Mouse (Mus musculus): ENCODE data around the gene Ttc39a. TPM values are rescaled to one million over a fixed set of nuclear protein-coding genes. Genes with fewer than 3 reads are reported as not detected.

Gene Ttc39a
- total RNA-seq, 2 experiments from 2014 or later: 1.2 to 1.9 TPM

DNA sequence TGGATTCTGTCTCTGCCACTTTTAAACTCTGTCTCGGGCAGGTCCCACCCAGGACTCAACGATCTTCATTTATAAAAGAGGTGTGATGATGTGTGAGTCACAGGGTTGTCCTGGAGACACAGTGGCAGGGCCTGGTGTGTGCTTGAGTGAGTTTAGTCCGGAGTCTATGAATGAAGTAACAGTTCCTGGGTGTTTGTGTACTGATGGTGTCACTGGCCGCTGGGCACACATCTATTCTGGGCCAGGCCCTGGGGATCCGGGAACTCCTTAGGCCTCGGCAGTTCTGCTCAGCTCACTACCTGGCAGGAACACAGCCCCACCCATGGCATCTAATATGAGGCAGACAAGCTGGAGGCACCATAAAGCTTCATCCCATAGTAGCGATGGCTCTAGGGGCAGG is 15.2 kb downstream of the Ttc39a start:
- DNase-seq: no peak

DNA sequence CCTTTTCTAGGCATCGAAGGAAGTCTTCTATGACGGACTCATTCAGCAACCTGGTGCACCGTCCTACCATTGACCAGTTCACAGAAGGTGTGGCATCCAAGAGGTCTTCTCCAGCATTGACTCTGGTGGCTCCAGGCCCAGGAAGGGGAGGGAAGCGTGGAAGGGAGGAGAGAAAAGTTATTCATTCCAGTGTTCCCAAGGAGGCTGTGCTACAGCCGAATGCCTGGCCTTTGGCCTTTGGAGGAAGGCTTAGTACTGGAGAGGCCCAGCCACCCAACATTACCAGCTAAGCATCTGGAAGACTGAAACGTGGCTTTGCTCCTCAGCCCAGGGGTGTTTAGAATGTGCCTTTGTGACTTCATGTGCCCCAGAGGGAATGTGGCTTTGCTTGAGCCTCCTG is 16.0 kb downstream of the Ttc39a start:
- DNase-seq: no peak

DNA sequence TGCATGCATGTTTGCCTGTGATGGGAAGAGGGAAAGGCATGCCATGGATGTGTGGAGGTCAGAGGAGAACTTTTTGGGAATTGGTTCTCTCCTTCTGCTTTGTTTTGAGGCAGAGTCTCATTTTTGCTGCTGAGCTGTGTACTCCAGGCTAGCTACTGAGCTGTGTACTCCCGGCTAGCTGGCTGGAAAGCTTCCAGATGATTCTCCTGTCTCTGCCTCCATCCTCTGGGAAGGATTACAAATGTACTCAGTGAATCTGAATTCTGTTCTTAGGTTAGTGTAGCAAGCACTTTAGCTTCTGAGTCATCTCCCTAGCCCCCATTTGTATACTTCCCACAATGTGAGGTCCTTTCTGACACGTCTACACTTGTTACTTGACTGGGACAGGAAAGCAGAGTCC is 17.0 kb downstream of the Ttc39a start:
- DNase-seq: no peak

DNA sequence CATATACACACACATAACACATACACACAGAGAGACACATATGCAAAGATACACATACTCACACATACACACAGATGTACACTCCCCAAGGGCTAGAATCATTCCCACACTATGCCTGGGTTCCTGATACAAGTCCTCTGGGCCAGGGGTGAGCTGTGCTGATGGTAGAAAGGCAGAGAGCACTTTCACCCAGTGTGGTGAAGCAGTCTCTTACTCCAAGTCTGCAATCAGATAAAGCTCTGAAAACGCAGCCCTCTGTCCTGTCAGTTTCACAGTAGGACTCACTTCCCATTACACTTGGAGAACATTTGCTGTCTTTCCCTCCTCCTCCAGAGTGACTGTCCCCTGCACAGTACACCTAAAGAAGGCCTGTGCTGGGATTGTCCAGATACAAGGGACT is 20.6 kb downstream of the Ttc39a start:
- DNase-seq: no peak

DNA sequence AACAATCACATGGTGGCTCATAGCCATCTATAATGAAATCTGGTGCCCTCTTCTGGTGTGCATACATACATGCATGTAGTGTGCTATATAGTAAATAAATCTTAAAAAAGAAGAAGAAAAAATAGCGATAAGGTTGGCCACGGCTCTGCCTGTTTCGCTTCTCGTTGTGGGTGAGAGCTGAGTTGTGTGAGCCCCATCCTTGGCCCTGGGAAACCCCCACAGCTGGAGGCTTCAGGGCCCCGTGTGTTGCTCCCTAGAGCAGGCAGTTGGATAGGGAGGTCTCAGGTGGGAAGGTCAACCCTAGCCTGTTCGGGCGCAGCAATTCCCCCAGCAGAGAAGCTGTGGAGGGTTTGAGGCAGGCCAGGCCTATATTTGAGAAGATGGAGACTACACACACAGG is 23.8 kb downstream of the Ttc39a start:
- DNase-seq: no peak

DNA sequence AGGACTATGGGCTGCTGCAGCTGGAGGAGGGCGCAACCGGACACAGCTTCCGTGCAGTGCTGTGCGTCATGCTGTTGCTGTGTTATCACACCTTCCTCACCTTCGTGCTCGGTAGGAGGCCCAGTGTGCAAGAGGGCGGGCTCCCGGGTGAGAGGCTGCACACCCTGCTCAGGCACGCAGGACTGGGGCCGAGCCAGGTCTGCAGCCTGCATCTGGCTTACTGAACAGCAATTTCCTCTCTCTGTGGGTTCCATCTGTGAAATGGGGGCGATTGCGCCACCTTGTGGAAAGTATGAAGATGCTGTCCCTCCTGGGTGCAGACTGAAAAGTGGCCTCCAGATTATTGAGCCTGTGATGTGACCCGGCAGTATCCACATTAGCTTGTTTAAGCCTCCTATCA is 24.4 kb downstream of the Ttc39a start:
- DNase-seq: no peak

DNA sequence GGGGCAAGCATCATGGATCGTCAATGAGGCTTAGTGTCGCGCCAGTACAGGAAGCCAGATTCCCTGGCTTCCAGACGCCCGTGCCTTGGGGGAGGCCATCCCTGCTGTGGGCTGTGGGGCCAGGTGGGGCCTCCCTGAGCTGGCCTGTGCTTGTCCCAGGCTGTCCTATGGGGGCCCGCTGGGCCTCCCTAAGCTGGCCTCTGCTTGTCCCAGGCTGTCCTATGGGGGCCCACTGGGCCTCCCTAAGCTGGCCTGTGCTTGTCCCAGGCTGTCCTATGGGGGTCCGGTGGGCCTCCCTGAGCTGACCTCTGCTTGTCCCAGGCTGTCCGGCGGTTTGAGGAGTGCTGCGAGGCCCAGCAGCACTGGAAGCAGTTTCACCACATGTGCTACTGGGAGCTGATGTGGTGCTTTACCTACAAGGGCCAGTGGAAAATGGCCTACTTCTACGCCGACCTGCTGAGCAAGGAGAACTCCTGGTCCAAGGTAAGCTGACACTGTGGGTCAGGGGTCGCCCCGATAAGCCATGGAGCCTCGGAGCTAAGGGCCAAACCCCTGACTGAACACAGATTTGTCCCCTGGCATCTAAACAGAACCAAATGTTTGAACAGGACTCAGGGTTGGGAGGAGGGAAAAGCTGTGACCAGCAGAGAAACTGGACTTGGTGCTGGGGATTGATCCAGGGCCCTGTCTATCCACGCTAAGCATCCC is 26.4 kb downstream of the Ttc39a start:
- no peak for DNase-seq

DNA sequence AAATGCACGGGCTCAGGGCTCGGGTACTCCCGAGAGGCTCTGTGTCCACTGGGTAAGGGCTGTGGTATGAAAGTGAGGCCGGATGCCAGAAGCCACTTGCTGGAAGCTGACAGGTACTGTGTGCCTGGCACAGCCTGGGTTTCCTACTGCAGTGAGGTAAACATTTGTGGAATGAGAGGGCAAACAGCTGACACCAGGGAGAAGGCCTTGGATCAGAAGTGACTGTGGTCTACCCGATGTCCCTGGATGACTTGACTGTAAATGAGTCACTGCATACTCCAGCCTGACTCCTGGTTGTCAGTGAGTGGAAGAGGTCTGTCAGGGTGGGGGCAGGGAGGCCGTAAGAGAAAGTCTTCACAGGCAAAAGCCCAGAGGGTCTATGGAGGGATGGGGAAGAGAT is 27.2 kb downstream of the Ttc39a start:
- no peak for DNase-seq

DNA sequence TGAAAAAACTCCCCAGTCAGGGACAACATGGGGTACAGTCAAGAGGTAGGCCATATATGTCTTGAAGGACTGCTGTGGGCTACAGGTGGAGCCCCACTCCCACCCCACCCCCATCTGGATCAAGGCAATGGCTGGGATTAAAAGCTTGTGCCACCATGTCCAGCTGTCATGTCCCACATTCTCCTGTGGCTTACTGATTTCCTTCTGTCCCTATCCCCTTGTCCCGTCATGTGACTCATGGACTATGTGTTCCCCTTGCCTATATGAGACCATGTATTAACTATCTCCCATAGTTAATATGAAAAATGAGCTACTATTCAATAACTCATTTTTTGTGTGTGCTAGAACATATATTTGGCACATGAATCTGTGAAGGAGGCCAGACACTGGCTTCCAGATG is 27.8 kb downstream of the Ttc39a start:
- DNase-seq: no peak

DNA sequence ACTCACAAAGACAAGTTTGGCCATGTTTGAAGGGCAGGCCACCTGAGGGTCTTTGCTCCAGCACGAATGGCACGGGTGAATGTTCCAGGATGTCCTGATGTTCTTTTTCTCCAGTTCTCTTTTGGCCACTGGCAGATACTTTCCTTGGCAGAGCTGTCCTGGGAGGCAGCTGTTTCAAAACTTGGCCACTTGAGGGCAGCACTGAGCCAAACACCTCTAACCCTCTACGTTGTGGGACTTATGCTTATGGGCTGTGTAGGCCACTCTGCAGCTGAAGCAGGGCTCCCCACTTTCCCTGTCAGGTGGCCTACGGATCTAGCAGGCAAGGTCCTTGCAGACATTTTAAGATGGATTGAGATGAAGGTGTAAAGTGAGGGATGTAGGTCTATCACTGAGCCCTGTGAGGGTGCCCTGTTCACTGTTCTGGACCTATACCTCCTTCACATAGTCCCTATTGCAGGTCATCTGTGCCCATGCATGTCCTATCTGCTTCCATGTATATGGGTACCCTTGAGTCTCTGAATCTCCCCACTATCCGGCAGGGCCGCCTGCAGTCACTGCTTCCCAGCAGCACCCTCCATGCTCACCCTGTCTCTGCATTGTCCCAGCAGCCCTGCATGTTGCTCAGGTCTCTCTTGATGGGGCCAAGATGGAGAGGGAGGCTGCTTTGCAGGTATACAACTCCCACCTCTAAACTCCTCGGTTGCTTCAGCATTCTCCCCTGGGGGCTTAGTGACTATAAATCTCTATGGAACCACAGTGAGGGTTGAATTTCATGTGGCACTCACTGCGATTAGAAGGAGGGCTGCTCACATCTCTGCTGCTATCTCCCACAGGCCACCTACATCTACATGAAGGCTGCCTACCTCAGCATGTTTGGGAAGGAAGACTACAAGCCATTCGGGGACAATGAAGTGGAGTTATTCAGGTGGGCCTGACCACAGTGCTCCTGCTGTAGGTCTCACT is 31.8 kb downstream of the Ttc39a start:
- DNase-seq: peak; percentile 37 to 41

DNA sequence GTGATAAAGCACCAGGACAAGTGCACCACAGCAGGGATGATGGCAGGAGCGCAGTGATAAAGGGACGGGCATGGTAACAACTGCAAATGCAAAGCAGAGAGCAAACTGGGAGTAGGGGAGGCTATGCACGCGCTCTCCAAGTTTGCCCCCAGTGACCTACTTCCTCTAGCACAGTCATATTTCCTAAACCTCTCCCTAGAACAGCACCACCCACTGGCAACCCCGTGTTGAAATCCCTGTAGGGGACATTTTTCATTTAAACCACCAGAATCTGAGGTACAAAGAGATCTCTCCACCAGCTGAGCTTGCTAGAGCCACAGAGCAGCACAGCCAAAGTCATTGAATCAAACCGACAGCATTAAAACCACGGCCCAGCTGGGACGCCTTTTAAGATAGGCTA is 32.7 kb downstream of the Ttc39a start:
- no peak for DNase-seq

DNA sequence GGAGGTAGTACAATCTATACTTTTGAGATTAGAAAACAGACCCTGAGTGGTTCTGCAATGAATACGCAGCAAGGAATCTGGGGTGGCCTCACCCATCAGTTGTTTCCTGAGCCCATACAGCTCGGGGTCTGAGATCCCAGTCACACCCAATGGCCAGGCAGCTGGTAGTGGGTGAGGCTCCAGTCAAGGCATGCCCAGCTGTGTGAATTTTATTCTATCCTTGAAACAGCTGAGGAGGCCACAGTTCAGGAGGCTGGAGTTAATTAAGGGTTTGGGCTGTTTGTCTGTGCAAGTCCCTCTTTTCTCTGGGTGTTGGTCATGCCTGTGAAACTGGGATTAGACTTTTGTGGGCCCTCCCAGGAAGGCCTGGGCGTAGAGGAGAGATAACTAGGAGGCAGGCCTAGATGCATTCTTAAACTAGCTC is 33.4 kb downstream of the Ttc39a start:
- no peak for DNase-seq

DNA sequence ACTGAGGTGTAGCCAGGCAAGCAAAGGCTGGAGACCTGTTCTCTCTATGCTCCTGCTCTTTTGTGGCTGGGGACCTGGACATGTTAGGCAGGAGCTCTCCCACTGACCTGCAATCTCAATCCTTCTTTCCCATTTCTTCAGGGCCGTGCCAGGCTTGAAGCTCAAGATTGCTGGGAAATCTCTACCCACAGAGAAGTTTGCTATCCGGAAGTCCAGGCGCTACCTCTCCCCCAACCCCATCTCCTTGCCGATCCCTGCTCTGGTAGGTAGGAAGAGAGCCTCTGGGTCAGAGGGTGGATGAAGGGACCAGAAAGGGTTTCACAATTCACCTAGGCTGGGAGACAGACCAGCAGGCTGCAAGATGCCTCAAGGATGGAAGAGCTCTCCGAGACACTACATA is 34.0 kb downstream of the Ttc39a start:
- no peak for DNase-seq

DNA sequence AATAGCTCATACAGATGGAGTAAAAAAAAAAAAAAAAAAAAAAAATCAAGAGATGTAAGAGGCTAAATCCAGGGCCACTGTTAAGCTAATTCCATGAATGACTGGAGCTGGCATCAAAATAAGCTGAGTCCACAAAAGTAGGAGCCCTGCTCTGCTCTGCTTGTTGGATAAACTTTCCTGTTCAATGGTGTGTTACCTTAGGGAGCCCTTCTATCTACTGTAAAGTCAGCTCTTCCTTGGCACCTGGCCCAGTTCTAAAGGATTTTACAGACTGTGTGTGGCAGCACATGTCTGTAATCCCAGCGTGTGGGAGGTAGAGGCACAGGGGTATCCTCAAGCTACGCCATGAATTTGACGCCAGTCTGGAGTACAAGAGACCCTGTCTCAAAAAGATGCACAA is 34.6 kb downstream of the Ttc39a start:
- DNase-seq: no peak

DNA sequence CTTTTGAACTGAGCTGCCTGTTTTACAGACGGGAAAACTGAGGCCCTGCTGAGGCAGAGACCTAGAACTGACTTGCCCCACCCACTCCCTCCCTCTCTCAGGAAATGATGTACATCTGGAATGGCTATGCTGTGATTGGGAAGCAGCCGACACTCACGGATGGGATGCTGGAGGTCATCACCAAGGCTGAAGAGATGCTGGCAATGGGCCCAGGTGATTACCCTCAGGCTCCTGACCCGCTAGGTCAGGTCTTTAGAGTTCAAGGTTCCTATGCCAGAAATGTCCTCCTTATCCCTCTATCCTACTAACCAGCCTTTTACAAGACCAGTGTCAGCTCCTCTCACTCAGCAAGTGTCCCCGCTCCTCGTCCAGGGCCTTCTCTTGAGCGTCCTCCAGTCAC is 35.7 kb downstream of the Ttc39a start:
- no peak for DNase-seq

DNA sequence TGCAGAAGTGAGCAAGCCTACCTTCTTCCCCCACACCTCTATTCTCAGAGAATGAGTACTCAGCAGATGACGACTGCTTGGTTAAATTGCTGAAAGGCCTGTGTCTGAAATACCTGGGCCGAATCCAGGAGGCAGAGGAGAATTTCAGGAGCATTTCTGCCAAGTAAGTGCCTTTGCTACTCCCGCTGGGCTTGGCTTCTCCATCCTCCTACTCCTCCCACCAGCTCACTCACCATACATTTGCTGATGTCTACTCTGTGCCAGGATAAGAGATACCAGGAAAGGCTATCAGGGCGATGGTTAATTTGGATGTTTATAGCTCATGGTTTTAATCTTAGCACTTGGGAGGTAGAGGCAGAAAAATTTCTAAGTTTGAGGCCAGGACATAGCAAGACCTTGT is 36.2 kb downstream of the Ttc39a start:
- DNase-seq: no peak

DNA sequence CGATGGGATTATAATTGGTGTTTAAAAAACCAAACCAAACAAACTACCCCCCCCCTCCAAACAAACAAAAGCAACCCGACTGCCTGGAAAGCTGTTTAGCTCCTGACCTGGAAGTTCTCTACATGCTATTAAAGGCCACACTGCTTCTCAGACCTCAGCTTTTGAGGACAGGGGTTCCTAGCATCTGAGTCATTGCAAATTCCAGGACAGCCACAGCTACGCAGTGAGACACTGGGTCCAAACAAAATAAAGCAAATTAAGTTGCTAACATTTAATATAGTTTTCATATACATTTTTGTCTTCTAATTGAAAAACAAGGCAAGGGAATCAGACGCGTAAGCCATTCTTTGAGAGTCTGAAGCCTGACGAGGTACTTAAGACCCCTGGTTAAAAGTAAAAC is 38.0 kb downstream of the Ttc39a start:
- no peak for DNase-seq

DNA sequence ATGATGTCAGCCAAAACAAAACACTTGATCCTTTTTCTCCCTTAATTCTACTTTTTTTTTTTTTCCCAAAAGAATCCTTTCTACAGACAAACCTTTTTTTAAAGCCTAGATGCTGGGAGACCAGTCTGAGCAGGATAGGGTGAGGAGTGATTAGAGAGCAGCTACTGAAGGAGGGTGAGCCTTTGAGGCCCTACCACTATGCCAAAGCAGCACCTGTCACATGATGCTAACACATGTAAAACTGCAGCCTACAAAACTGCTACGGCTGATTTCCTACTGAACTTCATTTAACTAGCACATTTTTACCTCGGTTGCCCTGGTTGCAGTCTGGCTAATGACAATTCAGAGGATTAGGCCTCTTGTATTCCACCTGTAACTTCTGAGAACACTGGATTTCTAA is 38.5 kb downstream of the Ttc39a start:
- no peak for DNase-seq

DNA sequence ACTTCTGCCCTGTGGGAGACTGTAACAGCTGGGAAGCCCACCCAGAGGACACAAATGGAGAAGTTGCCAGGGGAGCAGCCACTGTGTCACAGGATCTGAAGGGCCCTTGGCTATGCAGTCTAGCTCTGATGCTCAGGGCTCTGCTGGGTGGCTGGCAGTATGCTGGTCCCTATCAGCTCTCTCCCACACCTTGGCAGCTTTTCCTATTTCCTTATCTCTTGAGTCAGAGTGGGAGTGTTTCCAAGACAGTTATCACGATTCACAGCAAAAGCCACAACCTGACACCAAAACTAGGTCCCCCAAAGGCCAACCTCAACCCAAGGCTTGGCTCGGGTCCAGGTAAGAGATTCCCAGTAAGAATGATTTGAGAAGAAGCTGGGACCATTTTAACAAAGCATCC is 39.0 kb downstream of the Ttc39a start:
- DNase-seq: no peak

DNA sequence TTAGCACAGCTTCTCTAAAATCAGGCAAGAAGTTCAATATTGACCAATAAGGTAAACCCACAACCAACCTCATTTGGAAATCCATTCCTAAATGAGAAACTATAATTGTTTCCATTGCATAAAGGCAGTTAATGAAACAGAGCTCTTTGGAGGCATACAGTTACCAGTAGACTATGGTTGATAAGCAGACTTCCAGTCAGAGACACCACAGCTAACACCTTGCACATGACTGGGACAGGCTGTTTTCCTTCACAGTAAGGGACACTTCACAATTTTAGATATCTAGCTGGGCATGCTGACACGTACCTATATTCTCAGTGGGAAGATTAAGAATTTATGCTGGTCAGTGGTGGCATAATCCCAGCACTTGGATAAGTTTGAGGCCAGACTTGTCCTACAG is 39.5 kb downstream of the Ttc39a start:
- no peak for DNase-seq

DNA sequence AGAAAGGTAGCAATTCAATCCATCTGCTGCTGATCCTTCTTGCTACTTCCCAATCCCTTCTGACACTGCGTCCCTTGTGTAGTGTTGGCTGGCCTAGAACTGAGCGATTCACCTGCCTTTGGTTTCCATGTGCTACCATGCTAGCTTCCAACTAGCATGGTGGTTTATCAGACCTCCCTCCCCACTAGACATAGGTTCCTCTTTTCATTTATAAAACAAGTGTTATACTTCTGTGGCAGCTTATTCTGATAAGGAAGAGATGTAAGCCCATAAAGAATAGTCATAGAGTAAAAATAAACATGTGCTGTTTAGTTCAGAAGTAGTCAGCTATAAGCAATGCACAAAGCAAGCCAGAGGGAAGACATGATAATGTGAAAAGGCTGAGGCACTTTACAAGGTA is 42.1 kb downstream of the Ttc39a start:
- no peak for DNase-seq

DNA sequence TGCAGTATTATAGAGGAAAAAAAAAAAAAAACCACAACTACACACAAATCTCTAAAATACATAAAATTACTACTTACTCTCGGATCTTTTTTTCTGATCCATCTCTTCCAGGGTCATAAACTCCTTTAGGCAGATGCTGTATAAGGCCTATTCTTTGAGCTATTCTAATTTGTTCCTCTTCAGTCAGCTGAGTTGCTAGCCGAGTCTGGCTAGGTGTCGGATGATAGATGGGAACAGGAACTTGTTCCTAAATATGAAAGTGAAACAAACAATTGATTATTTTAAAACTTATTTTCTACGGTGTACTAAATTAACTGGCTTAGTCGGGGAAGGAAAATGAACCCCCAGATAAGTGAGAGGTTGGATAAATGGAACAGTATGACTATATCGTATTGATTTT is 50.4 kb downstream of the Ttc39a start:
- no peak for DNase-seq

DNA sequence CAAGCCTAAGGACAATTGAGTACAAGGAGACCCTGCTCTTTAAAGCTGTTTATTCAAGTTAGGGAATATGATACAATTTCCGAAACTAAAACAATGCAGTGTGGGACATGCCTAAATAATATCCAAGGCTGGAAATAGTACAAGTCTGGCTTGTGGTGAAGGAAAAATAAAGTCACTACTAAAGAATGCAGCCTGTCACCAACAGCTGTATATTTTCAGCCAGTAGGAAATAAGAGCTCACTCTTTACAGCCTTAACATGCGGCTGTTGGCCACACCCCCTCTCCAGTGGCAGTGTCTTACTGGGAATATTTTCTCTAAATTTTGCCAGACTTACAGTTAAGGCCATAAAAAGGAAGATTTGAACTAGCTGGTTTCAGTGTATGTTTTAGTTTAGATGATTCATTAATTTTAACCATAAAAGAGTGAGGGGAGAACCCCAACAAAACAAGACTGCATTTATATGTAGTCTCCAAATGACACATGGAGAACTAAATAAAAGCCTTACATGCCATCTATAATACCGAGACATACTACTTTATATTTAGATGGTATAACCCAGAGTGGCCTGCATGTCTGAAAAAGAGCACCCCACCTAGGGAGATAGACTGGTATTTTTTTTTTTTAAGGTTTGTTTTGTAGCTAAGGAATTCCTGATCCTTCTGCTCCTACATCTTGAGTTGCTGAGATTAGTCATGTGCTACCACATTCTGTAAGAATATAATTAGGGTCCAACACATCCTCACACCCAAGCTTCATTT is 54.2 kb downstream of the Ttc39a start:
- DNase-seq: no peak
